In the genomic region with DNA sequence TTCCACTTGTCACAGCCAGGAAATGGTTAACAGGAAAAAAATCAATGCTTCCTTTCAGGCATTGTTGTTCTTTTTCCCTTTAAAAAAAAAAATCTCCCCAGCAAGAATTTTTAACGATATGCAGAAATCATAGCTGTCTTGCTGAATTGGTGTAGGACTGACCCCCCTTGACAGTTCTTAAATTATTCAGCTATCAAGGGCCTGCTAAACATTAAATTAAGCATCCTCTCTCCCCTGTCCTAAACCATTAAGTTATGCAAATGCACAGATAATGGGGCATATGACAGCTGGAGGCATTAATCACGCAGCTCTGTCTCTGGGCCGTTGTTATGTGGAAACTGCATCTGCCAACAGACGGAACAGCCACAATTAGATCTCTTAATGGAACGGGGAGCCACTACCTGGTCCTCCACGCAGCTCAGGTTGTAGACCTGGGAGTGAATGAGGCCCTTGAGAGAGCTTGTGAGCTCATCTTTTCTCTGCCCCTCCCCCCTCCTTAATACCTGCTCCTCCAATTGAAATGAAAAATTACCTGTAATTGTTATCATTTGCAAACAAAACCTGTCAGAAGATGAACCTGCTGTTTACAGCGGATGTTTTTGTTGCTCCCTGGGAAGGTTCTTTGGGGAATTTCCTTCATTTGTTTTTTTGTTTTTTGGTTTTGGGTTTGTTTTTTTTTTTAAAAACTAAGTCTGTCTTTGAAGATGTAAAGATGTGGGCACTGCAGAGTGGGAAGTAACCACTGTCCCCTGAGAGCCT, we compare ENCODE assay signal across 8 mouse cellular contexts.
DNase-seq lines count a peak whose midpoint lies in the region; ATAC-seq lines count a peak whose summit lies in the region.
"Had no signal": no experiment of that assay in that cellular context is flagged by ENCODE, and none has a peak within 500 bp of the region (broad histone marks: within the 10 kb centered on the region; RNA-seq: fewer than 3 reads in every experiment).

No protein-coding gene starts in this region.

- peak; percentile 76 for ATAC-seq in lung, embryonic 15.5 days (ENCODE audit: borderline replicate concordance, extremely low read depth, low FRiP score, low TSS enrichment)
- ATAC-seq in hindbrain, embryonic 13.5 days (ENCODE audit: low FRiP score), result peak; percentile 95
- peak; percentile 85 for ATAC-seq in neural tube, embryonic 11.5 days (ENCODE audit: insufficient read depth, low FRiP score, low TSS enrichment)

- H3K9ac ChIP-seq in lung, embryonic 15.5 days, result no peak overlapping the region
- no peak overlapping the region for H3K9ac ChIP-seq in hindbrain, embryonic 13.5 days
- no peak overlapping the region for H3K9ac ChIP-seq in neural tube, embryonic 11.5 days (ENCODE audit: low read length)
- H3K9ac ChIP-seq: limb, embryonic 15.5 days had no signal

- DNase-seq in lung, postnatal 14 days, result no peak
- peak; percentile 5 to 6 for DNase-seq in cerebellum, postnatal 25 days
- peak; percentile 67 for DNase-seq in neural tube, embryonic 11.5 days (ENCODE audit: low spot score)
- DNase-seq in frontal cortex, postnatal 36 days (ENCODE audit: low spot score in 2 of 2), result no peak
- no peak for DNase-seq in spleen, postnatal 14 days (ENCODE audit: low spot score in 2 of 2)

- no peaks in the 10 kb centered on the region for H3K27me3 ChIP-seq in lung, embryonic 15.5 days
- H3K27me3 ChIP-seq in hindbrain, embryonic 13.5 days, result no peaks in the 10 kb centered on the region
- no peaks in the 10 kb centered on the region for H3K27me3 ChIP-seq in neural tube, embryonic 11.5 days (ENCODE audit: control insufficient read depth, insufficient read depth, low read length)
- H3K27me3 ChIP-seq: limb, embryonic 15.5 days had no signal

- H3K4me3 ChIP-seq in lung, embryonic 15.5 days, result no peak overlapping the region
- no peak overlapping the region for H3K4me3 ChIP-seq in hindbrain, embryonic 13.5 days
- H3K4me3 ChIP-seq in neural tube, embryonic 11.5 days (ENCODE audit: low read depth, low read length), result no peak overlapping the region
- H3K4me3 ChIP-seq: limb, embryonic 15.5 days had no signal

- peak overlapping the region; percentile 77 for H3K27ac ChIP-seq in lung, embryonic 15.5 days
- peak overlapping the region; percentile 80 for H3K27ac ChIP-seq in hindbrain, embryonic 13.5 days
- peak overlapping the region; percentile 68 for H3K27ac ChIP-seq in neural tube, embryonic 11.5 days (ENCODE audit: low read depth, low read length)
- H3K27ac ChIP-seq: limb, embryonic 15.5 days had no signal

- WGBS in lung, embryonic 15.5 days, result 13% methylated on average over 7 of the region's 7 CpGs
- 8% methylated on average over 7 of the region's 7 CpGs for WGBS in hindbrain, embryonic 13.5 days
- 10% methylated on average over 7 of the region's 7 CpGs for WGBS in neural tube, embryonic 11.5 days

- peak overlapping the region; percentile 30 for H3K4me2 ChIP-seq in lung, embryonic 15.5 days
- H3K4me2 ChIP-seq in hindbrain, embryonic 13.5 days, result peak overlapping the region; percentile 34
- H3K4me2 ChIP-seq in neural tube, embryonic 11.5 days (ENCODE audit: low read depth), result peak overlapping the region; percentile 2; the same call in 1 of the 2 replicates
- H3K4me2 ChIP-seq: limb, embryonic 15.5 days had no signal

- H3K9me3 ChIP-seq in lung, embryonic 15.5 days, result no peaks in the 10 kb centered on the region
- H3K9me3 ChIP-seq in hindbrain, embryonic 13.5 days, result no peaks in the 10 kb centered on the region
- no peaks in the 10 kb centered on the region for H3K9me3 ChIP-seq in neural tube, embryonic 11.5 days (ENCODE audit: control insufficient read depth, low read length)
- H3K9me3 ChIP-seq: limb, embryonic 15.5 days had no signal

- no peaks in the 10 kb centered on the region for H3K36me3 ChIP-seq in lung, embryonic 15.5 days
- H3K36me3 ChIP-seq in hindbrain, embryonic 13.5 days, result no peaks in the 10 kb centered on the region
- H3K36me3 ChIP-seq in neural tube, embryonic 11.5 days (ENCODE audit: control insufficient read depth, insufficient read depth, low read length), result no peaks in the 10 kb centered on the region
- H3K36me3 ChIP-seq: limb, embryonic 15.5 days had no signal

- peaks cover 29% of the 10 kb centered on the region for H3K4me1 ChIP-seq in lung, embryonic 15.5 days
- peaks cover 37% of the 10 kb centered on the region for H3K4me1 ChIP-seq in hindbrain, embryonic 13.5 days (replicated peaks)
- peaks cover 7% of the 10 kb centered on the region for H3K4me1 ChIP-seq in neural tube, embryonic 11.5 days (ENCODE audit: control insufficient read depth, insufficient read depth, low read length)

Comparison
In these comparisons a context has a peak if more than half of its experiments do, and no peak if none do; other contexts are left out.
1. DNase-seq: peak in cerebellum, postnatal 25 days (2 of 2) and neural tube, embryonic 11.5 days (single experiment); none in lung, postnatal 14 days (single experiment), frontal cortex, postnatal 36 days (0 of 2) and spleen, postnatal 14 days (0 of 2).
2. Peak in every context shown above with its lines, with median percentiles within 50 percentile points of each other: ATAC-seq, H3K27ac ChIP-seq and H3K4me2 ChIP-seq.